Mouse (Mus musculus) embryo, embryonic 9.5 days (tissue): Measurements from ENCODE around the gene Pou2af1.

ENCODE experiments used
- DNase-seq: peaks from one replicate; pipeline ENCODE4 v3.0.0-alpha.2; 2017; ENCODE audit errors: extremely low spot score

Pou2af1 gene

GRCm38 (mm10) chr9:51213023-51213728 is at the start of gene Pou2af1:
Pou2af1 (plus strand) TSS chr9:51213708.
- no peak for DNase-seq

GRCm38 (mm10) chr9:51163989-51164388 is 49.5 kb upstream of the Pou2af1 start:
- no peak for DNase-seq

- DNase-seq, result no peak
Measured at GRCm38 (mm10) chr9:51165312-51166180, 48.0 kb upstream of the Pou2af1 start, which contains the start of gene Gm32742. Gm32742 (minus strand) TSS chr9:51165517.

- no peak for DNase-seq
Measured at GRCm38 (mm10) chr9:51167954-51168353, 45.6 kb upstream of the Pou2af1 start.

GRCm38 (mm10) chr9:51168698-51169097 is 44.8 kb upstream of the Pou2af1 start:
- DNase-seq, result no peak

GRCm38 (mm10) chr9:51169133-51169532 is 44.4 kb upstream of the Pou2af1 start:
- no peak for DNase-seq

GRCm38 (mm10) chr9:51170298-51170697 is 43.2 kb upstream of the Pou2af1 start:
- DNase-seq, result no peak

- DNase-seq, result no peak
Measured at GRCm38 (mm10) chr9:51174890-51175464, 38.5 kb upstream of the Pou2af1 start.

GRCm38 (mm10) chr9:51175722-51176121 is 37.8 kb upstream of the Pou2af1 start:
- no peak for DNase-seq

- no peak for DNase-seq
Measured at GRCm38 (mm10) chr9:51178297-51178696, 35.2 kb upstream of the Pou2af1 start.

GRCm38 (mm10) chr9:51180621-51181020 is 32.9 kb upstream of the Pou2af1 start:
- DNase-seq, result no peak

GRCm38 (mm10) chr9:51182716-51183710 is 30.5 kb upstream of the Pou2af1 start:
- no peak for DNase-seq

- no peak for DNase-seq
Measured at GRCm38 (mm10) chr9:51185386-51185785, 28.1 kb upstream of the Pou2af1 start.

GRCm38 (mm10) chr9:51185871-51186270 is 27.6 kb upstream of the Pou2af1 start:
- no peak for DNase-seq

GRCm38 (mm10) chr9:51190655-51191054 is 22.9 kb upstream of the Pou2af1 start:
- DNase-seq, result no peak

GRCm38 (mm10) chr9:51194790-51195189 is 18.7 kb upstream of the Pou2af1 start:
- DNase-seq, result no peak

GRCm38 (mm10) chr9:51208974-51209332 is 4.6 kb upstream of the Pou2af1 start:
- no peak for DNase-seq

- no peak for DNase-seq
Measured at GRCm38 (mm10) chr9:51211191-51211590, 2.3 kb upstream of the Pou2af1 start.

GRCm38 (mm10) chr9:51213729-51214237 is 275 bp downstream of the Pou2af1 start:
- no peak for DNase-seq

GRCm38 (mm10) chr9:51215311-51215710 is 1.8 kb downstream of the Pou2af1 start:
- DNase-seq, result no peak

- no peak for DNase-seq
Measured at GRCm38 (mm10) chr9:51215949-51216348, 2.4 kb downstream of the Pou2af1 start.
